Mouse (Mus musculus) gastrocnemius, postnatal 36 days (tissue): ENCODE results near the gene Slc7a15. TPM values are rescaled to one million over a fixed set of nuclear protein-coding genes. Genes with fewer than 3 reads are reported as not detected.
A peak's percentile ranks its signal among the peaks of the same experiment; 100 is the strongest.
"Not testable (repeated sequence)": the region's sequence is repeated elsewhere in the genome, so short reads cannot be mapped to it uniquely, and the experiment has no call there.

Experiments used
- DNase-seq, 2 experiments: peaks; one replicate each; pipeline ENCODE4 v3.0.0; 2022
- intact Hi-C: fragments of 180-260 bp; cut with DNase I; formaldehyde crosslinking; loops from one replicate; pipeline ENCODE4 v1.15.1; 2025
- long read RNA-seq, 2 experiments: library from polyadenylated mRNA; stranded (forward); transcript quantifications; one replicate each; pipeline ENCODE4 v2.0.0; 2021
- total RNA-seq, 2 experiments: library from RNA; stranded (reverse); gene quantifications; 2 replicates each; pipeline ENCODE4 v1.2.3; 2021

Slc7a15 gene
- not detected for total RNA-seq
- long read RNA-seq, experiment 1 = 0 reads
- long read RNA-seq, experiment 2 = 0 reads

DNA sequence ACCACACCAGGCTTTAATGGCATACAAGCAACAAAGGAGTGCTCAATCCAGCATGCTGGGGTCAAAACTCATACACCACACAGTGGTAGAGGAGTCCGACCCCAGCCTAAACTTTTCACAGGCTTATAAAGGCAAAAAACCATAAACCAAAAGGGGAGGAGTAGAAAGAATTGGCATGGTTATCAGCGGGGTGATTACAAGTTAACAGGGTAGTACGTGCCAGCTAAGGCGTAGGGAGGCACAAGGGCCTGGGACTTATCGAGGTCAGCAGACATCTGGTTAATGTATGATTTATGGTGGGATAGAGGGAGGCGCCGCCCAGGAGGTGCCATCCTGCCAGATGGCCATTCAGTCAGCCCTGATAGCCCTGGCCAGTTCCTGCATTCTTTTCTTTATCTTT lies at the start of gene Slc7a15:
Slc7a15 (minus strand) TSS at position 101 of the 400 bp plus-strand sequence.
- intact Hi-C loops, DNase-seq: not testable (repeated sequence)

DNA sequence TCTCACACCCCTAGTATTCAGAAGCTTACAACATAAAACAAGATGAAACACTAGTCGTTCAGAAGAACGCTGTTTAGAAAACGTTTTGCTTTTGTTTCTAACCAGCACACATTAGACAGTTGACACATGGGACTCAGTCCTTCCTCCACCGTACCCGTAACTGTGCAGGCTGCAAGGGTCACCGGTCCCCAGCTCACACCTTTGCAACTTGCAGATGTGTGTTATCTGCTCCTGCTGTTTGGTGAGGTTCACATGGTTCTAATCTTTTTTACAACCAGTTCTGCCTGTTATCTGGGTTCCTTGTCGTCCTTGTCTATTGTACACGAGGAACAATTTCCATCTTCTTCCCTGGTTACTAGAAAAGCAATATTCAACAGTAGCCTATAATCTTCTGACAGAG lies 49.3 kb upstream of the Slc7a15 start:
- DNase-seq = not testable (repeated sequence)

DNA sequence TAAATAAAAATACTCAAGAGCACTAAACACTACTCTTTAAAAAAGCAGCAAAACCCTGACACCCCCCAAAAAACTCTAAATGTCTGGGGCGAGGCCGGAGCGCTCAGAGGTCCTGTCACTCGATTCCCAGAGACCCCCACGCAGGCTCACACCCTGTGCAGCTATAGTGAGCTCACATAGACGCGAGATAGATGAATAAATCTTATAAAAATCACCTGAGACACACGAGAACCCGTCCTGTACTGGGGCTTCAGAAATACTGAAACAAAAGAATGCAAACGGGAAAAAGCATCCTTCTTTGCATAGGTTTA lies 42.5 kb upstream of the Slc7a15 start:
- DNase-seq = no peak
- intact Hi-C loops = no loop called here

More for the DNA sequence above, 49.3 kb upstream of the Slc7a15 start:
- intact Hi-C loops = not testable (repeated sequence)

DNA sequence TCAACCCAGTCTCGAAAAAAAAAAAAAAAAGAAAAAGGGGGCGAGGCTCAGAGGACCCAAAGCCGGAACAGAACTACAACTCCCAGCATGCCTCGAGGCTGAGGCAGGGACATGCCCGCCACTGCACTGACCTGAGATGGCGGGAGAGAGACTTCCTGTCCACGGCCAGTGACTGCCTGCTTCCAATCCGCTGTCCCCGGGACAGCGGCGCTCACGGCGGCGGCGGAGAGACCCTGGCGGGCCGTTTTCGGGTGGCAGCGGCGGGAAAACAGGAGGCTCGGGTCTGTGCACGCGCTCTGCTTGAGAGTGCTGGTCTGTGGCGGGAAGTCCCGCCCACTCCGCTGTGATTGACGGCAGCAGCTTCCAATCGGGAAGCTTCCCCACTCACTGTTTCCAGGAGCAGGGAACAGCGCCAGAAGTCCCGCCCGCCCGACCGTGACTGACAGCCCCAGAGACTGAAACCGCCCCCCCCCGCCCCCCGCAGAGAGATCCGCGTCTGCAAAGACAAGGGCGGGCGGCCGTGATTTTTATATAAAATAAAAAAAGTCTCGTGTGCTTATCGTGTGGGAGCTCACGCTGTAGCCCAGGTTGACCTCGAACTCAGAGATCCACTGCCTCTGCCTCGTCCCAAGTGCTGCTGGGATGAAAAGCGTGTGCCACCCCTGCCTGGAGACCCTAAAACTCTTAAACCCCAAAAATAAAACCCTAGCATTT lies 42.0 kb upstream of the Slc7a15 start:
- intact Hi-C loops = no loop called here

DNA sequence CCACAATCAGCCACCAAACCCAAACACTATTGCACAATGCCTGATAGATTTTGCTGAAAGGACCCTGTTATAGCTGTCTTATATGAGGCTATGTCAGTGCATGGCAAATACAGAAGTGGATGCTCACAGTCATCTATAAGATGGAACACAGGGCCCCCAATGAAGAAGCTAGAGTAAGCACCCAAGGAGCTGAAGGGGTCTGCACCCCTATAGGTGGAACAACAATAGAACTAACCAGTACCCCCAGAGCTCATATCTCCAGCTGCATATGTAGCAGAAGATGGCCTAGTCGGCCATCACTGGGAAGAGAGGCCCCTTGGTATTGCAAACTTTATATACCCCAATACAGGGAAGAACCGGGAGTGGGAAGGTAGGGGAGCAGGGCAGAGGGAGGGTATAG lies 41.3 kb upstream of the Slc7a15 start:
- intact Hi-C loops = not testable (repeated sequence)

More for the DNA sequence above, 42.0 kb upstream of the Slc7a15 start:
- DNase-seq = peak; percentile 98 to 100

DNA sequence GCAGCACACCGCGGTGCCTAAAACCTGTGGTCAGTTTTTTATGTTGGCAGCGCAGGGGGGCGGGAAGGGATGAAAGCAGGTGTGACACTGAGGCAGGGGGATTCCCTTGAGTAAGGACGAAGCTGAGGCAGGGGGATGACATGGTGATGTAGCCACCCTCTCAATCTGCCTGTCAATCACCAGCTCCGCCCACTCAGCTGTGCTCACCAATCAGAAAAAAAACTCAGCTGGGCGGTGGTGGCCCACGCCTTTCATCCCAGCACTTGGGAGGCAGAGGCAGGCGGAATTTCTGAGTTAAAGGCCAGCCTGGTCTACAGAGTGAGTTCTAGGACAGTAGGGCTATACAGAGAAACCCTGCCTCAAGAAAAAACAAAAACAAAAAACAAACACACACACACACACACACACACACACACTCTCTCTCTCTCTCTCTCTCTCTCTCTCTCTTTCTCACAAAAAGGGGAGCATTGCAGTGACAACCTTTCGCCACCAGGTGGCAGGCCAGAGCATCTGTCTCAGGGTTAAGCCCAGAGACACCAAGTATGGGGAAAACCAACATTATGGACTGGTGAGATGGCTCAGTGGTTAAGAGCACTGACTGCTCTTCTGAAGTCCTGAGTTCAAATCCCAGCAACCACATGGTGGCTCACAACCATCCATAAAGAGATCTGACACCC lies 39.7 kb upstream of the Slc7a15 start:
- intact Hi-C loops = not testable (repeated sequence)
- DNase-seq = peak; percentile 66 to 75

More for the DNA sequence above, 41.3 kb upstream of the Slc7a15 start:
- DNase-seq = not testable (repeated sequence)

DNA sequence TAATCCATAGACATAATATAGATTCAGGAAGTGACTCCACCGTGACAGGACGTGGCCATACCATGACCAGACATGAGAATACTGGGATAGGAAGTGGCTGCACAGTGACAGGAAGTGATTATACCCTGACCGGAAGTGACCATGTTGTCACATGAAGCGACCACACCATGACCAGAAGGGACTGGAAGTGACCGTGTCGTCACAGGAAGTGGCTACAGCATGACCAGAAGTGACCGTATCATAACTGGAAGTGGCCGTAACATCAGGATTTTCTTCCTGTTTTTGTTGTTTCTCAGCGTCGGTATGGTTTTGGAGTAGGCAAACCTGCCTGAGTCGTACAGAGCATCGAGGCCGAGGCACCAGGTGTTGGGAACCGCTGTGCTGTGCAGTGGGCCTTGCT lies 38.1 kb upstream of the Slc7a15 start:
- DNase-seq = no peak
- intact Hi-C loops = no loop called here

DNA sequence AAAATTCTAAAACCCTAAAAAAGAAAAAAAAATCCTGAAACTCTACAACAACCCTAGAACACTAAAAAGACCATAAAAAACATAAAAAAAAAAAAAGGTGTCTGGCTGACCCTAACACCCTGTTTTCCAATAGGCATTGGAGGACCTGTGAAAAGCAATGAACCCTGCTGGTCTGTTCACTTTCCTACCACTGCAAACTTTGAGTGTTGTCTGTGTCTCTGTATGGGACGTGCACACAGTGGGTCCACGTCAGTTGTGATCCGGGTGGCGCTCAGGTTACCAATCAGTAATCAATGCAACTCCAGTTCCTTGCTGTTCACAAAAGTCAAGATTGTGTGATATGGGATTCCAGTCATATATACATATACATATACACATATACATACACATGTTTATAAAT lies 36.7 kb upstream of the Slc7a15 start:
- intact Hi-C loops = no loop called here
- no peak for DNase-seq

DNA sequence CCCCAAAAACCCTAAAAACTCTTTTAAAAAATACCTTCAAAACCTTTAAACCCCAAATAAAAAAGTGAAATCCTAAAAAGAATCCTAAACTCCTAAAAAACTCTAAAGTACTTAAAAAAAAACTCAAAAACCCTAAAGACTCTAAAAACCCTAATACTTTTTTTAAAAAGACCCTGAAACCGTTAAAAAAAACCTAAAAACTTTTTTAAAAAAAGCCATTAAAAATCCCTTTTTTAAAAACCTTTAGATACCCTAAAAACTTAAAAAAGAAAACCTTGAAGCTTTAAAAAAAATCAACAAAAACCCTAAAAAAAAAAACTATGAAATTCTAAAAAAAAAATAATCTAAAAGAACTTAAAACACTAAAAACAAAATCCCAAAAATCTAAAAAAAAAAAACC lies 35.4 kb upstream of the Slc7a15 start:
- no peak for DNase-seq
- intact Hi-C loops = no loop called here

DNA sequence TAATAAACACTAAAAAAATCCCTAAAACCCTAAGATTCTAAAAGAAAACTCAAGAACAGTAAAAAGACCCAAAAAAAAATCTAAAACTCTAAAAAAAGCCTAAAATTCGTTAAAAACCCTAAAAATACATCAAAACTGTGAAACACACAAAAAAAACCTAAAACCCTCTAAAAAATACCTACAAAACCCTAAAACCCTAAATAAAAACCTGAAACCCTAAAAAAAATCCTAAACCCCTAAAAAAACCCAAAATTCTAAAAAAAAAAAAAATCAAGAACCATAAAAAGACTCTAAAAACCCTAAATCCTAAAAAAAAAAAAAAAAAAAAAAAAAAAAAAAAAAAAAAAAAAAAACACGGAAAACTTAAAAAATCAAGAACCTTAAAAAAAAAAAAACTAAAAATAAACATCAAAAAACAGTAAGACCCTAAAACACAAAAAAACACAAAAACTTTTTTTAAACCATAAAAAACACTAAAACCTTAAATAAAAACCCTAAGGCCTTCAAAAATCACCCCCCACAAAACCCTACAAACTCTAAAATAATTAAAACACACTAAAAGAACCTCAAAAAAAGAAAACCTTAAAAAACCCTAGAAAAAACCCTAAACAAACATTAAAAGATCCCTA lies 34.0 kb upstream of the Slc7a15 start:
- intact Hi-C loops = no loop called here
- no peak for DNase-seq

DNA sequence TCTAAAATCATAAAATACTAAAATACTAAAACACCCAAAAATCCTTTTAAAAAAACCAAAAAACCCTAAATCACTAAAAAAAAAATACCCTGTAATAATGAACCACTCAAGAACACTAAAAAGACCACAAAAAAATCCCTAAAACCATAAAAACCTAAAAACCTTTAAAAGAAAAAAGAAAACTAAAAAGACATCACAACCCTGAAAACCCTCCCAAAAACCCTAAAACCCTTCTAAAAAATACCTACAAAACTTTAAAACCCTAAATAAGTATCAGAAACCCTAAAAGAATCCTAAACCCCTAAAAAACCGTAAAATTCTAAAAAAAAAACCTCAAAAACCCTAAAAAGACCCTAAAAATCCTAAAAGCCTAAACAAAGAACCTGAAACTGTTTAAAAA lies 32.8 kb upstream of the Slc7a15 start:
- no peak for DNase-seq
- intact Hi-C loops = no loop called here

DNA sequence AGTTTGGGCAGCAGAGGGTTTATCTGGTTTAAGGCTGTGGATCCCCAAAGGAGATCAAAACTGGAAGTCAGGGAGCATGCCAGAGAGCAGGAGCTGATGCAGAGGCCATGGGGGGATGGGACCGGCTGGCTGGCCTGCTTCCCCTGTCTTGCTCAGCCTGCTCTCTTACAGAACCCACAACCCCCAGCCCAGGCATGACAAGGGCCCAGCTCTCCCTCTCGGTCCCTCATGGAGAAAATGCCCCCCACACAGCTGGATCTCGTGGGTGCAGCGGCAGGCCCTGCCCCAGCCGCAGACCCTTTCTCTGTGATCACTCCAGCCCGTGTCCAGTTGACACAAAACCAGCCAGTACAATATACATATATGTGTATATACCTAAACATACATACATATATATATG lies 30.7 kb upstream of the Slc7a15 start:
- no peak for DNase-seq
- intact Hi-C loops = no loop called here

DNA sequence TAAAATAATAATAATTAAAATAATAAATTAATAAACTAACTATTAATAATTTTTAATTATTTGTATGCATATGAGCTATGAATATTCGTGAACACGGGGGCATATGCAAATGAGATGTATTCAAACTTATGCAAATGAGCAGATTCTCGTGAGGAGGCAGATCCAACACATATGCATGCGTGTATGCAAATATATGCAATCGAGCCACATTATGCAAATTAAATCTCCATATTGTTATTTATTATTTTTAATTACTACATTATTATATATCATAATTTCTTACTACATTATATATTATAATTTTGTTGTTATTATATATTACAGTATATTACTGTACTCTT lies 21.8 kb upstream of the Slc7a15 start:
- DNase-seq = no peak
- intact Hi-C loops = no loop called here

DNA sequence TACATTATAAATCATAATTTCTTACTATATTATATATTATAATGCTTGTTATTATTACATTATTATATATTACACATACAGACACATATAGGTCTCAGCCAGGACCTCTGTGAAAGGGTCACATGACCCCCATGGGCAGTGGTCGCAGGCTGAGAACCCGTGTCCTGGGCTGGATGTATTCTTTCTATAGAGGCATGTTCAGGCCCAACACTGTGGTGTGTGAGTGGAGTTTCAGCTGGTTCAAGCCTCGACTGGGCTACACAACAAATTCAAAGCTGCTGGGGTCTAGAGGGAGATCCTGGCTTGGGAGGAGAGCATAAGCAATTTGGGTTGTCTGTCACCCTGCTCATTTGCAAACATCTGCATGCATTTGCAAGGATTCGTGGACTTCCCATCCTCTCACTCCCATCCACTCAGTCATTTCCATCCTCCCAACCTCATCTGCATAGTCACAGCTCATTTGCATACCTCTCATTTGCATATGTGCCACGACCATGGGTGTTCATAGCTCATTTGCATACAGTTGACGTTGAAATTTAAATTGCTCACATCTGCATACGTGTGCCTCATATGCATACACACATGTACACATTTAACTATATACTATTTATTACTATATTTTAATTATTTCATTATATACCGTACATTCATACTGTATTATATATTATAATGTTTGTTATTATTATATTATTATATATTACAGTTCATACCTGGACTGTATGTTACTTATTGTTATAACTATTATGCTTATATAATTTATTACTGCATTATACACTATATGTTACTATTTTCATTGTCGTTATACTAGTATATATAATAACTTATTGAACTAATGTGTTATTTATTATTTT lies 21.2 kb upstream of the Slc7a15 start:
- DNase-seq = no peak

DNA sequence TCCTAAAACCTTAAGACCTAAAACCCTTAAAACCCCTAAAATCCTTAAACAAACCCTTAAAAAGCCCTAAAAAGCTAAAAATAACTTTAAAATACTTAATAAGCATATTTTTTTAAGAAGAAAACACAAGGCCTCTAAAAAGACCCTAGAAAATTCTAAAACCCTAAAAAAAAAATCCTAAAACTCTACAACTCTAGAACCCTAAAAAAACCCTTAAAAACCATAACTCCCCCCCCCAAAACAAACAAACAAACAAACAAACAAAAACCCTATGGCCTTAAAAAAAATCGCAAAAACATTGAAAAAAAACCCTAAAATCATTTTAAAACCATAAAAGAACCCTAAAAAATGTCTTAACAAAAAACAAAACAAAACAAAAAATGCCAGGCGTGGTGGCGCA lies 19.4 kb upstream of the Slc7a15 start:
- intact Hi-C loops = no loop called here
- no peak for DNase-seq

More for the DNA sequence above, 21.2 kb upstream of the Slc7a15 start:
- intact Hi-C loops = no loop called here

DNA sequence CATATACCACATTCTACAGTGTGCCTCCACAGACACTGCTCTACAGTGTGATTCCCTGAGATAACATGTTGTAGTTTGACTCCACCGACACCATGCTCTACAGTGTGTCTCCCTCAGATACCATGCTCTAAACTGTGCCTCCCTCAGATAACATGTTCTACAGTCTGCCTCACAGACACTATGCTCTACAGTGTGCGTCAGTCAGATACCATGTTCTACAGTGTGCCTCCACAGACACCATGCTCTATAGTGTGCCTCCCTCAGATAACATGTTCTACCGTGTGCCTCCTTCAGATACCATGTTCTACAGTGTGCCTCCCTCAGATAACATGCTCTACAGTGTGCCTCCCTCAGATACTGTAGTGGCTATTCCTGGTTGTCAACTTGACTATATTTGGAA lies 10.2 kb upstream of the Slc7a15 start:
- DNase-seq = no peak
- intact Hi-C loops = no loop called here

DNA sequence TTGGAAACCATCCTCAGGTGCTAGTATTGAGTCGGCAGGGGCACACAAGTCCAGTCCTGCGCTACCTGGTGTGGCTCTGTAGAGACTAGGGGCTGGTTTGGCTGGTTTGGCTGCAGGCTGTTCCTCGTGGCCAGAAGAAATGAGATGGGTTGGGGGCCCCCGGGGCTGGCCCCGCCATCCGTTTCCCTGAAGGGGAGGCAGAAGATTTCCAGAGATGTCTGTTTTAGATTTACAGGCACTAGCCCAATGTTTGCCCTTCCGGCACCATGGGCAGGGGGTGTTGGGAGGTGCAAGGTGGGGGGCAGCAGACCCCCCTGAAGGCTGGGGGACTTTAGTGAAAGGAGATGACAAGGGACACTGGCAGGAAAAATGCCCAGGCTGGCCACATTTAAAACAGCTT lies 3.3 kb downstream of the Slc7a15 start:
- no peak for DNase-seq
- intact Hi-C loops = no loop called here

DNA sequence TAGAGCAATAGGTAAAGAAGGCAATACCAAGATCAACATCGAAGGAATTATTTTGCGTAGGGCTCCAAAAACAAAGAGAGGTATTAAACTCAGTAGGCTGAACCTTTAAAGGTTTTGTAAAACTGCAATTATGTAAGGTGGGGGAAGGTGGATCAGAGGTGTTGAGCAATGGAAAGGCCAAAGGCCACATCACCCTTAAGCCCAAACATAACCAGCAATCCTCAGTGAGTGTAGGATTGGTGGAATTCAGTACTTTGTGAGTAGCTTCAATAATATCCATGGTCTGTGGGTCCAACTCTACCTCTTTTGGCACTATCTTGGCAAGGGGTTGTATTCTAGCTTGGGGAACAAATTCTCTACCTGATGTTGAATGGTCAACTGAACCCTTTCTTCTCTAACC lies 7.5 kb downstream of the Slc7a15 start:
- intact Hi-C loops, DNase-seq: not testable (repeated sequence)

DNA sequence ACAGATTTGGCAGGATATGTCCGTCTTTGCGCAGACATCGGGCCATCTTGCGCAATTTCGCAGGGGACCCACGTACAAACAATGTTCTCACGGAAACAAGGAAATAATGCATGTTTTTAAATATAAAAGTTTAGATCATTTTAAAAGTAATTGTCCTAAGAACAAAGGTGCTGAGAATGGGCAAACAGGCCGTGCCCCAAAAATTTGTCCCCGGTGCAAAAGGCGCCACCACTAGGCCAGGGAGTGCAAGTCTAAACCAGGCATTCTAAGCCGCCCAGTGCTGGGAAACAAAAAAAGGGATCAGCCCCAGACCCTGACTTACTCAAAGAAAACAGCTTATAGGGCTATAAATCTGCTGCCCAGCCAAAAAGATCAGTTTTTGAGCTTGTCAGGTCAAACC lies 25.5 kb downstream of the Slc7a15 start:
- intact Hi-C loops = no loop called here

DNA sequence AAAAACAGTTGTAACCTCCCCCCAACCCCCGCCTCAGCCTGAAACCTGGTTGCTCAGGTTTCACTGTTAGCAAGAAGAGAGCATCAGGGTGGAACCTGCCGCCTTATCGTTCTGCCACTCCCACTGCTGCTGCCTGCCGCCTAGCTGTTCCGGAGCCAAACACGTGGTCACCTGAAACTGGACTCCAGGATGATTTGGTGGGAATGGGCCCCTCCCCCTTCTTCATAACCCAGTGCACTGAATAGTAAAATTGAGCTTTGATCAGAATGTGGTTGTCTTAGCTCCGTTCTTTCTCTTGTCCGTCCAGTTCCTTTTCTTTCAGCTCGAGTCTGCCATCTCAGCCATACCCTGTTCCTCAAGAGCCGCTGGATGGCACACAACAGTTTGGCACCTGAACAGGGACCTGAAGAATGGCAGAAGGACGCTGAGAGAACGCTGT lies 26.9 kb downstream of the Slc7a15 start:
- DNase-seq, intact Hi-C loops: not testable (repeated sequence)

More for the DNA sequence above, 25.5 kb downstream of the Slc7a15 start:
- no peak for DNase-seq
